Mouse (Mus musculus): ENCODE results near the gene Stip1. TPM values are rescaled to one million over a fixed set of nuclear protein-coding genes. Genes with fewer than 3 reads are reported as not detected.

Stip1 gene
- polyA plus RNA-seq, 1 experiment from 2014 or later: 244 TPM

DNA sequence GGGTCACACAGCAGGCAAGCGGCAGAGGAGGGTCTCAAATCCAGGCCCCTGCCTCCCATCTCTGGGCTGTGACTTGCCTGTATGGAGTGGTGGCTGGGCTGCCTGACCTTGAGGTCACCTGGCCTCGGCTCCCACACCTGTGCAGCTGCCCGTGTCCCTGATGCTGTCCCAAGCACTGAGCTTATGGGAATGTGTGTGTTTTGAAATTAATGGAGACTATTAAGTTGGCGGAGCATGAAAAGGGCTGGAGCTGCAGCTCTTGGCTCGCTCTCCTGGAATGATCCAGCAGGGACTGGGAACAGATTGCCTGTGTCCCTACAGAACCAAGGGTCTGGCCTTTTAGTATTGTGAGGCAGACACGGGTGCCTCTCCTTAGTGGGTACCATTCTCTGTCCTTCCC, 32.5 kb upstream of the Stip1 start:
- Histone ChIP-seq H3K27ac (replicated peaks) (no peak overlapping the region), H3K9ac (no peak overlapping the region)
- 66% methylated on average over 6 of the region's 6 CpGs for WGBS

DNA sequence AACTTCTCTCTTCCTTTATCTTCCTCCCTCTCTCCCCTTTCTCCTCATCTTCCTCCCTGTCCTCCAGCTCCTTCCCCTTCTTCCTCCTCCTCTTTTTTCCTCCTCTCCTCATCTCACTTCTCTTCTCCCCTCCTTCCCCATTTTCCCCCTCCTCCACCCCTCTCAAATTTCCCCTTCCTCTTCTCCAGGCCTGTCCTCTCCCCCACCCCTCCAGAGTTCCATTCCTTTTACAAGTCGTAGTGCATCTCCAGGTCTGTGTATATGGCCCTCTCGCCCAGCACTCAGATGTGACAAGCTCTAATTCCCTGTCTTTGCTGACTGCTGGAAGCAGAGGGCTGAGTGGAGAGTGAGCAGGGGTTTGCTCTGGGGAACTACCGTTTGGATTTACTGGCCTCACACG, 31.0 kb upstream of the Stip1 start:
- no peaks in the 10 kb centered on the region for H3K9me3 ChIP-seq (replicated peaks)
- no peak for ATAC-seq (ENCODE audit: insufficient number of reproducible peaks, low FRiP score, low TSS enrichment, low read depth)
- H3K27me3 ChIP-seq: peaks cover 6% of the 10 kb centered on the region; the same call in 1 of the 2 replicates
- WGBS: 24% methylated on average over 4 of the region's 4 CpGs
- no peak overlapping the region for H3K9ac ChIP-seq
- no peaks in the 10 kb centered on the region for H3K36me3 ChIP-seq
- no peak overlapping the region for H3K27ac ChIP-seq (replicated peaks)
- 0 out of 2 replicates have a peak overlapping the region, but pooled peaks have one; percentile 10 for H3K4me3 ChIP-seq (replicated peaks)
- peak overlapping the region; percentile 34; the same call in 1 of the 2 replicates for H3K4me2 ChIP-seq (replicated peaks)
- H3K4me1 ChIP-seq: peaks cover 52% of the 10 kb centered on the region

More for the DNA sequence above, 32.5 kb upstream of the Stip1 start:
- Histone ChIP-seq H3K4me1 (peaks cover 38% of the 10 kb centered on the region), H3K36me3 (no peaks in the 10 kb centered on the region), H3K27me3 (peaks cover 6% of the 10 kb centered on the region; the same call in 1 of the 2 replicates), H3K4me2 (replicated peaks) (no peak overlapping the region), H3K4me3 (replicated peaks) (no peak overlapping the region), H3K9me3 (replicated peaks) (no peaks in the 10 kb centered on the region)
- no peak for ATAC-seq (ENCODE audit: insufficient number of reproducible peaks, low FRiP score, low TSS enrichment, low read depth)

- ATAC-seq (ENCODE audit: insufficient number of reproducible peaks, low FRiP score, low TSS enrichment, low read depth): no peak
- WGBS: 11% methylated on average over 34 of the region's 35 CpGs
- no peak overlapping the region for H3K9ac ChIP-seq
- H3K4me1 ChIP-seq: peaks cover 59% of the 10 kb centered on the region
- peak overlapping the region; percentile 34 for H3K4me2 ChIP-seq (replicated peaks)
- peak overlapping the region; percentile 28; the same call in 1 of the 2 replicates for H3K27ac ChIP-seq (replicated peaks)
- H3K9me3 ChIP-seq (replicated peaks): no peaks in the 10 kb centered on the region
- no peaks in the 10 kb centered on the region for H3K36me3 ChIP-seq
- H3K27me3 ChIP-seq: peaks cover 6% of the 10 kb centered on the region; the same call in 1 of the 2 replicates
- peak overlapping the region; percentile 10; the same call in 1 of the 2 replicates for H3K4me3 ChIP-seq (replicated peaks)
Observed at GRCm38 (mm10) chr19:7069781-7070763, 30.3 kb upstream of the Stip1 start.

DNA sequence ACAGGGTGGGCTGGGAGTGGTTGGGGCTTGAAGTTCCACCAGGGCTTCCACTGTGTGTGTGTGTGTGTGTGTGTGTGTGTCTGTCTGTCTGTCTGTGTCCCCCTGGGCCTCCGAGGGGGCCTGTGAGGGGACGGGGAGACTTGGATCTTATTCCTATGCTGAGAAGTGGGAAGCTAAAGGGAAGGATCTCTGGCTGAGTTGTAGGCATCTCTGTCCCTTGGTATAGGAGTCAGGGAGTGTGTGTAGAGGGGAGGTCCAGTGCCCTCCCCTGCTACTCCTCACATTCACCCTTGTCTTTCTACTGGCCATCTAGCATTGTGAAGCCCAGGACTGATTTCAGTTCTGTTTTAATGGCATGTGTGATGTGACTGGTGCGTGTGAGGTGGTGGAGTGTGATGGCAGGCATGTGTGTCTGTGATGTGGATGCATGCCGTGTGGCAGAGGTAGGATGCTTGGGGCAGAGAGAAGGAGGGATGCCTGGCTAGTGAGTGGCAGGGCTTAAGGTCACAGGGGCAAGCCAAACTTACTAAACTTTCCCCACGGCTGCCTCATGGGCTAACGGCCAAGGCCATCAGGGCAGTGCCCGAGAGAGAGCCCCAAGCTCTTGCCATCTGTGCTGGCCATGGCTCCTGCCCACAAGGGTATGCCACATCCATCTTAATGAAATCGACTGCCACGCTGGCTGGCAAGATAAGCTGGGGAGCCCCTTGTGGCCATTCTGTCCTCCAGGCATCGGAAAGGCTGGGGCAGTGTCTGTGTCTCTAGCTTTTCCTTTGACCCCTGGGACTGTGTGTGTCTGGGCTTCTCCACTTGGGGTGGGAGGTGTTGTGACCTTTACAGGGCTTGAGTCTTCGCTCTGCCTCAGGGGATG, 29.1 kb upstream of the Stip1 start:
- Histone ChIP-seq H3K4me3 (replicated peaks) (no peak overlapping the region), H3K27me3 (peaks cover 6% of the 10 kb centered on the region; the same call in 1 of the 2 replicates), H3K9ac (no peak overlapping the region), H3K36me3 (no peaks in the 10 kb centered on the region), H3K4me1 (peaks cover 63% of the 10 kb centered on the region), H3K4me2 (replicated peaks) (no peak overlapping the region; the same call in 1 of the 2 replicates), H3K27ac (replicated peaks) (peak overlapping the region; percentile 17; the same call in 1 of the 2 replicates), H3K9me3 (replicated peaks) (no peaks in the 10 kb centered on the region)
- WGBS: 55% methylated on average over 11 of the region's 11 CpGs
- ATAC-seq (ENCODE audit: insufficient number of reproducible peaks, low FRiP score, low TSS enrichment, low read depth): no peak

- Histone ChIP-seq H3K9ac (no peak overlapping the region), H3K27ac (replicated peaks) (no peak overlapping the region), H3K27me3 (peaks cover 6% of the 10 kb centered on the region; the same call in 1 of the 2 replicates), H3K36me3 (no peaks in the 10 kb centered on the region), H3K4me3 (replicated peaks) (no peak overlapping the region), H3K4me1 (peaks cover 63% of the 10 kb centered on the region), H3K9me3 (replicated peaks) (no peaks in the 10 kb centered on the region), H3K4me2 (replicated peaks) (no peak overlapping the region; the same call in 1 of the 2 replicates)
- 6% methylated on average over 14 of the region's 14 CpGs for WGBS
- peak; percentile 53 for ATAC-seq (ENCODE audit: insufficient number of reproducible peaks, low FRiP score, low TSS enrichment, low read depth)
Observed at GRCm38 (mm10) chr19:7068136-7068535, 28.4 kb upstream of the Stip1 start.

- peaks cover 6% of the 10 kb centered on the region; the same call in 1 of the 2 replicates for H3K27me3 ChIP-seq
- H3K9ac ChIP-seq: no peak overlapping the region
- no peak for ATAC-seq (ENCODE audit: insufficient number of reproducible peaks, low FRiP score, low TSS enrichment, low read depth)
- no peak overlapping the region for H3K4me3 ChIP-seq (replicated peaks)
- H3K9me3 ChIP-seq (replicated peaks): no peaks in the 10 kb centered on the region
- H3K4me2 ChIP-seq (replicated peaks): no peak overlapping the region
- no peaks in the 10 kb centered on the region for H3K36me3 ChIP-seq
- no peak overlapping the region for H3K27ac ChIP-seq (replicated peaks)
- 60% methylated on average over 20 of the region's 20 CpGs for WGBS
- peaks cover 63% of the 10 kb centered on the region for H3K4me1 ChIP-seq
Observed at GRCm38 (mm10) chr19:7067344-7068050, 27.7 kb upstream of the Stip1 start.

DNA sequence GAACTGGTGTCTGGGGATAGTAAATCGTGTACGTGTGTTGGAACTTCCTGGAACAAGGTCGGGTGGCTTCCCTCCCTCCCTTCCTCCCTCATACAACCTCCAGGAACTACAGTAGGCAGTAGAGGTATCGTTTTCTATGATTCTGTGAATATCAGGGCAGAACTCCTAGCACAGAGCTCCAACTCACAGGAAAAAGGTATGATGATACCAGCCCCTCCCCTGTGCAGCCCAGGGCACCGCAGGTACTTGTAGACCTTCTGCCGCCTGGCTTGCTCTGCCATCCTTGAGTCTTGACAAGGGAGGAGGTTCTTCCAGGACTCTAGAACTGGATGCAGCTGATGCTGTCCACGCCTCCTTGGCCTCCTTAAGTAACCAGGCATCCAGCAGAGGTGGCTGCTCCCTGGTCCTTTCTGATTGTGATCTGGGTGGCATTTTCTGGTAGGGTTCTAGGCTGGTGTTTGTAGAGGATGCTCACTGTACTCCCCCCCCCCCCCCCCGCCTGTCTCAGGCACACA, 27.1 kb upstream of the Stip1 start:
- Histone ChIP-seq H3K27ac (replicated peaks) (peak overlapping the region; percentile 34; the same call in 1 of the 2 replicates), H3K4me2 (replicated peaks) (peak overlapping the region; percentile 22; the same call in 1 of the 2 replicates), H3K9me3 (replicated peaks) (no peaks in the 10 kb centered on the region), H3K9ac (no peak overlapping the region), H3K4me3 (replicated peaks) (no peak overlapping the region), H3K4me1 (peaks cover 63% of the 10 kb centered on the region), H3K27me3 (peaks cover 6% of the 10 kb centered on the region; the same call in 1 of the 2 replicates), H3K36me3 (no peaks in the 10 kb centered on the region)
- WGBS: 34% methylated on average over 8 of the region's 8 CpGs
- ATAC-seq (ENCODE audit: insufficient number of reproducible peaks, low FRiP score, low TSS enrichment, low read depth): no peak

DNA sequence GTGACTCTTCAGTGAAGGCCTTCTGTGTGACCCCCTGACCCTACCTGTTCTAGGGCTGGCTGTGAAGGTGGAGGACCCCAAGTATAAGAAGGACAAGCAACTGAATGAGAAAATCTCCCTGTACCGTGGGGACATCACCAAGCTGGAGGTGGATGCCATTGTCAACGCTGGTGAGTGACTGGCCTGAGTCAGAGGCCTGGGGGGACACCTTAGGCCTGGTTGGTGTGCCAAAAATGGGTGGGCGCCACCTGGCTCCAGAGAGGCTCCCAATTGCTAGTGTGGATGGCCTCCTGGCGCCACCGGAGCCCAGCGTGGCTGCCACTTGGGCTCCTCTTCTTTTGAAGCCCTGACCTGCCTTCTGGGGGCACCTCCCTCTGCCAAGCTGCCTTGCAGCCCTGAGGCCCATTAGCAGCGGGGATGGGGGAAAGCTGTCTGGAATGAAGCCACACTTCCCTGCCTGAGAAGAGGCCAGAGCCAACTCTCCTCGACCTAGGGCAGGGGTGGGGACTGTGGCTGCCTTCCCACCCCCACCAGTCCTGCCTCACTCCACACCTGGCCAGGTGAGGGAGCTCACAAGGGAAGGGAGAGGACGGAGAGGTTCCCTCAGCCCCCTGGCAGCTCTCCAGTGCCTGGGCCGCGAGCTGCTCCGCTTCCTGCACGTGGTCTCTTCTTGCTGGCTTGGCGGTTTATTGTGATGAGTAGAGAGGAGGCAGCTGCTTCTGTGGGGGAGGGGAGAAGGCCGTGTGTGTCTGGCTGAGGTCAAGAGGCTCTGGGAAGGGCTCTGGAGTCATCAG, 26.5 kb upstream of the Stip1 start:
- H3K4me2 ChIP-seq (replicated peaks): peak overlapping the region; percentile 22; the same call in 1 of the 2 replicates
- no peak overlapping the region for H3K4me3 ChIP-seq (replicated peaks)
- no peak overlapping the region for H3K9ac ChIP-seq
- WGBS: 26% methylated on average over 15 of the region's 15 CpGs
- no peak overlapping the region; the same call in 1 of the 2 replicates for H3K27ac ChIP-seq (replicated peaks)
- peaks cover 63% of the 10 kb centered on the region for H3K4me1 ChIP-seq
- peaks cover 3% of the 10 kb centered on the region; the same call in 1 of the 2 replicates for H3K27me3 ChIP-seq
- ATAC-seq (ENCODE audit: insufficient number of reproducible peaks, low FRiP score, low TSS enrichment, low read depth): no peak
- H3K9me3 ChIP-seq (replicated peaks): no peaks in the 10 kb centered on the region
- H3K36me3 ChIP-seq: no peaks in the 10 kb centered on the region

GRCm38 (mm10) chr19:7064571-7064970, 24.8 kb upstream of the Stip1 start:
- H3K27ac ChIP-seq (replicated peaks): no peak overlapping the region
- WGBS: 1% methylated on average over 3 of the region's 3 CpGs
- H3K4me1 ChIP-seq: peaks cover 49% of the 10 kb centered on the region
- no peak overlapping the region for H3K4me2 ChIP-seq (replicated peaks)
- H3K9ac ChIP-seq: no peak overlapping the region
- H3K36me3 ChIP-seq: no peaks in the 10 kb centered on the region
- no peaks in the 10 kb centered on the region for H3K9me3 ChIP-seq (replicated peaks)
- no peak overlapping the region for H3K4me3 ChIP-seq (replicated peaks)
- H3K27me3 ChIP-seq: peaks cover 2% of the 10 kb centered on the region; the same call in 1 of the 2 replicates
- ATAC-seq (ENCODE audit: insufficient number of reproducible peaks, low FRiP score, low TSS enrichment, low read depth): peak; percentile 59; the same call in 1 of the 2 replicates
